Mouse (Mus musculus): Measurements from ENCODE around the gene Csnk1d. TPM values are rescaled to one million over a fixed set of nuclear protein-coding genes. Genes with fewer than 3 reads are reported as not detected.

Gene Csnk1d
- polyA plus RNA-seq, 1 experiment from 2014 or later: 102 TPM

DNA sequence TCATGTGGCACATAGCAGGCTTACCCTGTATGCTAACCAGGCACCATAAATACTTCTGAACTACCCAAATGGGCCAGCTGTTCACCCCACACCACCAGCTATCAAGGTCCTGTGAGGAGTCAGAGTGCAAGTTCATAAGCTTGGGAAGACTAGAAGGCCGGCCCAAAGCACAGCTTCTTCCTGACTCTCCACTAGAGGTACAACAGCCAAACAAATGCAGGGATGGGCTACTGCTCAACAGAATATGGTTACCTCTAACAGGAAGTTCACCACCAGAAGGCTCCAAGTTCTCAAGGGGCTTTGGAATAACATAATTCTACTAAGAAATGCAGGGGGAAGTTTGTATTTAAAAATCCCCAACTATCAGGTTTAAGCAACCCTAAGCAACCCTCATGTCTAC, 1.6 kb downstream of the Csnk1d start:
- H3K27me3 ChIP-seq (ENCODE audit: insufficient read depth, low read length): no peaks in the 10 kb centered on the region
- peak overlapping the region; percentile 68 for H3K4me2 ChIP-seq (ENCODE audit: low read length)
- WGBS: 3% methylated on average over 1 of the region's 1 CpGs
- DNase-seq (ENCODE audit: low spot score): peak; percentile 28
- peaks cover 20% of the 10 kb centered on the region for H3K4me1 ChIP-seq (replicated peaks; ENCODE audit: insufficient read depth, low read length)
- H3K36me3 ChIP-seq (ENCODE audit: insufficient read depth, low read length): peaks cover 11% of the 10 kb centered on the region; the same call in 1 of the 2 replicates
- H3K27ac ChIP-seq: no peak overlapping the region
- H3K9ac ChIP-seq (ENCODE audit: low read depth, low read length): peak overlapping the region; percentile 99
- TF ChIP-seq CTCF (IDR thresholded peaks at IDR 0.05; ENCODE audit: low read depth): 0 out of 2 replicates have a peak, but pooled peaks have one; percentile 1
- no peaks in the 10 kb centered on the region for H3K9me3 ChIP-seq (replicated peaks; ENCODE audit: low read length)
- H3K4me3 ChIP-seq (replicated peaks; ENCODE audit: low read depth, low read length): peak overlapping the region; percentile 97
- ATAC-seq (replicated peaks; ENCODE audit: low FRiP score, low read depth): no peak

DNA sequence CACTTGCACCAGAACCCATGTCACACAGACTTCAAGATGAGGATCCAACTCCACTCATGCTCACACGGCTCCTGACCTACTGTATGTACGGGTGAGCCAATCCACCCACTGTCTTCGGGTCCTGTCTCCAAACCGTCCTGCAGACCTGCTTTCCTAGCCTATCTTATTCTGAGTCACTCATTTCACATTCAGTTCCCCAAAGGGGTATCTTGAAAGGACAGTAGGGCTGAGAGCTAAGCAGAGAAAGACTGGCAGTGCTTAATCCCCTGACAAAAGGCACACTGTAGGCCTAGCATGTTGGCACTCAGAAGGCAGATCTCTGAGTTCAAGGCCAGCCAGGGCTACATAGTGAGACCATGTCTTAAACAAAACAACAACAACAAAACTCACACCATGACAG, 2.7 kb downstream of the Csnk1d start:
- 69% methylated on average over 4 of the region's 4 CpGs for WGBS
- no peaks in the 10 kb centered on the region for H3K27me3 ChIP-seq (ENCODE audit: insufficient read depth, low read length)
- TF ChIP-seq CTCF (IDR thresholded peaks at IDR 0.05; ENCODE audit: low read depth): no peak
- DNase-seq (ENCODE audit: low spot score) (no peak), ATAC-seq (replicated peaks; ENCODE audit: low FRiP score, low read depth) (no peak)
- peaks cover 20% of the 10 kb centered on the region for H3K4me1 ChIP-seq (replicated peaks; ENCODE audit: insufficient read depth, low read length)
- H3K27ac ChIP-seq: 0 out of 2 replicates have a peak overlapping the region, but pooled peaks have one; percentile 0
- H3K9me3 ChIP-seq (replicated peaks; ENCODE audit: low read length): no peaks in the 10 kb centered on the region
- 0 out of 2 replicates have a peak overlapping the region, but pooled peaks have one; percentile 4 for H3K4me3 ChIP-seq (replicated peaks; ENCODE audit: low read depth, low read length)
- peaks cover 11% of the 10 kb centered on the region; the same call in 1 of the 2 replicates for H3K36me3 ChIP-seq (ENCODE audit: insufficient read depth, low read length)
- 0 out of 2 replicates have a peak overlapping the region, but pooled peaks have one; percentile 6 for H3K4me2 ChIP-seq (ENCODE audit: low read length)
- H3K9ac ChIP-seq (ENCODE audit: low read depth, low read length): 0 out of 2 replicates have a peak overlapping the region, but pooled peaks have one; percentile 9

DNA sequence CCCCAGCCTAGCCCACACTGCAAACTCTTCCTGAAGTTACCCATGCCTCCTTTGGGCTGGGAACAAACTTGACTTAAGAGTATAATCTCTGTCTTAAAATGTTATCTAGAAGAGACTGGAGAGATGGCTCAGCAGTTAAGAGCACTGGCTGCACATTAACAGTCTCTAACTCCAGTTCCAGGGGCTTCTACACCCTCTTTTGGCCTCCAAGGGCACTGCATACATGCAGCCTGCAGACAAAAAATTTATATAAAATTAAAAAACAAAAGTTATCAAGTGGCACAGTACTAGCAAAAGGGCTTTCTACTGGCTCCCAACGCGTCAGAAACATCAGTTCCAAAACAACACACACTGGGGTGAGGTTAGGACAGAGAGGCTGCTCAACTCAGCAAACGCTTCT, 3.5 kb downstream of the Csnk1d start:
- H3K9ac ChIP-seq (ENCODE audit: low read depth, low read length): 0 out of 2 replicates have a peak overlapping the region, but pooled peaks have one; percentile 1
- no peak overlapping the region for H3K27ac ChIP-seq
- TF ChIP-seq CTCF (IDR thresholded peaks at IDR 0.05; ENCODE audit: low read depth): peak; percentile 33; the same call in 1 of the 2 replicates
- no peak overlapping the region for H3K4me3 ChIP-seq (replicated peaks; ENCODE audit: low read depth, low read length)
- H3K4me2 ChIP-seq (ENCODE audit: low read length): no peak overlapping the region
- ATAC-seq (replicated peaks; ENCODE audit: low FRiP score, low read depth): no peak
- peaks cover 20% of the 10 kb centered on the region for H3K4me1 ChIP-seq (replicated peaks; ENCODE audit: insufficient read depth, low read length)
- no peaks in the 10 kb centered on the region for H3K27me3 ChIP-seq (ENCODE audit: insufficient read depth, low read length)
- no peaks in the 10 kb centered on the region for H3K9me3 ChIP-seq (replicated peaks; ENCODE audit: low read length)
- no peak for DNase-seq (ENCODE audit: low spot score)
- 59% methylated on average over 3 of the region's 3 CpGs for WGBS
- peaks cover 19% of the 10 kb centered on the region for H3K36me3 ChIP-seq (ENCODE audit: insufficient read depth, low read length)

DNA sequence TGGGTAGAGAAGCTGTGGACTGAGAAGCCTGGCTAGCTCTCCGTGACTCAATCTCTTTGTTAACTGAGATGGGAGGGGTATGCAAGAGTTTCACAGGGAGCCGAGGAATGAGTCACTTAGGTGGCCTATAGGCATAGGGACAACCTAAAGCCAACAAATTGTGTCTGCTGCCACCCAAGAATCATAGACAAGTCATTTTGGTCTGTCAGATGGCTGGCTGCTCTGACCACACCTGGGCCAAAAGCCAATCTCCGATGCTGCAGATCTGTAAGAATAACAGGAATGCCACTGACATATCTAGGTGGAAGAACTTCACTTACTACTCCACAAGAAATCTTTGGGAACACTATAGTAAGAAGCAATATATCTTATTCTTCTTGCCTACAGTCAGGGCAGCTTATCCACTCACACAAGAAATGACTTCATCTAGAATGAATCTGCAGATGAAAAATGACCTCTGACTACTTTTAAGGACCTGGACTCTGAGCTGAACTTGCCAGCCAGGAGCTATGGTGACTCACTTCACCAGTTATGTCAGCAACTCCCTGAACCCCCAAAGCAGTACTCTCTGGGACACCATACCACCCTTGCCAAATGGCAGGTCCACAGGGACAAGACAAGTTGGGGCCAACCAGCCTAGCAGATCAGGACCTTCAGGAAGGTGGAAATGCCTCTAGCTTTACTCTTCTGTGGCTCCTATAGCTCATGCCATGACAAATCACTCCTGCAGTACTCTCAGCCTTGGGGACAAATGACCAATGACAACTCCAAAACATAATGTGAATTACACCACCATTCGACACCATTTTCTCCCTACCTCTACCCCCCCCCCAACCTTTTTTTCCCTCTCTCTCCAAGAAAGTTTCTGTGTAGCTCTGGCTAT, 6.4 kb downstream of the Csnk1d start:
- TF ChIP-seq CTCF (IDR thresholded peaks at IDR 0.05; ENCODE audit: low read depth): no peak
- H3K27ac ChIP-seq: no peak overlapping the region
- ATAC-seq (replicated peaks; ENCODE audit: low FRiP score, low read depth) (no peak), DNase-seq (ENCODE audit: low spot score) (no peak)
- WGBS: 59% methylated on average over 4 of the region's 4 CpGs
- H3K36me3 ChIP-seq (ENCODE audit: insufficient read depth, low read length): peaks cover 37% of the 10 kb centered on the region
- no peaks in the 10 kb centered on the region for H3K9me3 ChIP-seq (replicated peaks; ENCODE audit: low read length)
- no peaks in the 10 kb centered on the region for H3K27me3 ChIP-seq (ENCODE audit: insufficient read depth, low read length)
- H3K4me1 ChIP-seq (replicated peaks; ENCODE audit: insufficient read depth, low read length): peaks cover 14% of the 10 kb centered on the region; the same call in 1 of the 2 replicates
- H3K4me2 ChIP-seq (ENCODE audit: low read length): no peak overlapping the region
- H3K4me3 ChIP-seq (replicated peaks; ENCODE audit: low read depth, low read length): no peak overlapping the region
- H3K9ac ChIP-seq (ENCODE audit: low read depth, low read length): no peak overlapping the region

DNA sequence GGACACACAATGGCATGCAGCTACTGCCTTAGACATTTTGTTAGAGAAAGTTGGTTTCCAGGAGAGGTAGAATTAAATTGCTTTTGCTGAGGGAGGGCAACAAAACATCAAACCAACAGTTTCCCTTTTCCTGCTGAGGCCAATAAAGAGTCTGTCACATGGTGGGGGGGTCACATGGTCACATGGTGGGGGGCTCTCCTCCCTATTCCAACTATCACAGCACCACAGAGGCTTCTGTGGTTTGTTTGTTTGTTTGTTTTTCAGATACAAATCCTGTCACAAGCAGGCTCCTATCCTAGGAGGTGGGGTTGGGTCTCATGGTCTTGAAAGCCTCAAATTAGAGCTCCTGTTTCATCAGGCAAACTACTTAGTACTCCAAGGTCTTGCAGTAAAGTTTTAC, 8.7 kb downstream of the Csnk1d start:
- no peak for TF ChIP-seq CTCF (IDR thresholded peaks at IDR 0.05; ENCODE audit: low read depth)
- no peak overlapping the region for H3K27ac ChIP-seq
- no peaks in the 10 kb centered on the region for H3K9me3 ChIP-seq (replicated peaks; ENCODE audit: low read length)
- H3K4me2 ChIP-seq (ENCODE audit: low read length): no peak overlapping the region
- no peaks in the 10 kb centered on the region for H3K4me1 ChIP-seq (replicated peaks; ENCODE audit: insufficient read depth, low read length)
- no peak overlapping the region for H3K9ac ChIP-seq (ENCODE audit: low read depth, low read length)
- H3K4me3 ChIP-seq (replicated peaks; ENCODE audit: low read depth, low read length): no peak overlapping the region
- ATAC-seq (replicated peaks; ENCODE audit: low FRiP score, low read depth): no peak
- H3K27me3 ChIP-seq (ENCODE audit: insufficient read depth, low read length): no peaks in the 10 kb centered on the region
- H3K36me3 ChIP-seq (ENCODE audit: insufficient read depth, low read length): peaks cover 50% of the 10 kb centered on the region
- no peak for DNase-seq (ENCODE audit: low spot score)

DNA sequence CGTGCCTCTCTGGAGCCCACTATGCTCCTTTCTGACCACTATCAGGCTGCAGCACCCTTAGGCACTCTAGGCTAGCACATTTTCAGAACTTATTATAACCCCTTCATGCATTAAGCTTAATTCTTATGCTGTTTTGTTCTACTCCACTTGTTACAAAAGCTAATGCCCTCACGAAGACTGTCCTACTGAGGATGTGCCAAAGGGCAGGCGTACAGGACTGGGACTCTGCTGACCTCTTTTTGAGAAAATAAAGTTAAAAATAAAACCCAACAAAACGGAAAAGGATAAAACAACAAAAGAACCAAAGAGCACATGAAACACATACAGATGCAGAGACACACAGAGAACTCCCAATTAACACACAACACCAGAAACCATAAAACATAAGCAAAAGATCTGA, 9.5 kb downstream of the Csnk1d start:
- 78% methylated on average over 4 of the region's 4 CpGs for WGBS
- Histone ChIP-seq H3K9ac (ENCODE audit: low read depth, low read length) (no peak overlapping the region), H3K27ac (no peak overlapping the region), H3K4me3 (replicated peaks; ENCODE audit: low read depth, low read length) (no peak overlapping the region), H3K27me3 (ENCODE audit: insufficient read depth, low read length) (no peaks in the 10 kb centered on the region), H3K4me2 (ENCODE audit: low read length) (no peak overlapping the region), H3K36me3 (ENCODE audit: insufficient read depth, low read length) (peaks cover 50% of the 10 kb centered on the region), H3K4me1 (replicated peaks; ENCODE audit: insufficient read depth, low read length) (no peaks in the 10 kb centered on the region), H3K9me3 (replicated peaks; ENCODE audit: low read length) (no peaks in the 10 kb centered on the region)
- TF ChIP-seq CTCF (IDR thresholded peaks at IDR 0.05; ENCODE audit: low read depth): no peak
- DNase-seq (ENCODE audit: low spot score) (no peak), ATAC-seq (replicated peaks; ENCODE audit: low FRiP score, low read depth) (no peak)
